Mouse (Mus musculus): ENCODE results near the gene Mrpl45.

GRCm38 (mm10) chr11:97343619-97344018, 28.1 kb downstream of the Mrpl45 start:
- TF ChIP-seq CTCF (IDR thresholded peaks at IDR 0.05; ENCODE audit: low read depth, low read length) = peak; percentile 66
- no peak for TF ChIP-seq POLR2A (IDR thresholded peaks at IDR 0.05; ENCODE audit: insufficient read depth, low read length)
